Mouse (Mus musculus): ENCODE results near the gene Cdk5. TPM values are rescaled to one million over a fixed set of nuclear protein-coding genes. Genes with fewer than 3 reads are reported as not detected.
"Not testable (repeated sequence)": the region's sequence is repeated elsewhere in the genome, so short reads cannot be mapped to it uniquely, and the experiment has no call there.

The Cdk5 gene
- total RNA-seq, 2 experiments from 2014 or later = 148 to 150 TPM

GRCm38 (mm10) chr5:24408651-24409050 lies 14.7 kb downstream of the Cdk5 start:
- DNase-seq (ENCODE audit: extremely low spot score in 1 of 2, low spot score in 2 of 2) = peak in 1 of 2 experiments; percentile 34
- intact Hi-C loops (cut with DNase I) = no loop called here

DNA sequence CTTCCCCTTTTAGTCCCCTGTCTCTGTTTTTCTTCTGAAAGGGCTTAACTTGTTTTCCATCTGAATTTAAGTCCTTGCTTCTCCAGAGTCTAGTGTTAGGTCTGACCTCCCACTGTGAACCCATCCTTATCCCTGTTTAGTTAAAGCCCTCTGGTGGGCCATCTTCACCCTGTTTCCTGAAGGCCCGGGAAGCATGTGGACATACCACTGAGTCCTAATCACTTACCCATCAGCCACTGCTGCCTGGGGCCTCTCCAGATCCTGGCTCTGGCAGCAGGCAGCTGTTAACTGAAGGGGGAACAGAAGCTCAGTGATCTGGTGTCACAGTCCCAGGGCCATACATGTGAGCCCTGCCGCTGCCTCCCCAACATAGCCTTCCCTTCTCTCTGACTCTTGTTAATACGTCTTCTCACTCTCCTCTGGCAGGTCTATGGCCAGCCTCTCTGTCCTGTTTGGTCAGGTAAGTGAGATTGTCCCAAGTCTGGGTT lies 17.9 kb downstream of the Cdk5 start:
- intact Hi-C loops (cut with DNase I) = no loop called here
- no peak for DNase-seq (ENCODE audit: extremely low spot score in 1 of 2, low spot score in 2 of 2)

DNA sequence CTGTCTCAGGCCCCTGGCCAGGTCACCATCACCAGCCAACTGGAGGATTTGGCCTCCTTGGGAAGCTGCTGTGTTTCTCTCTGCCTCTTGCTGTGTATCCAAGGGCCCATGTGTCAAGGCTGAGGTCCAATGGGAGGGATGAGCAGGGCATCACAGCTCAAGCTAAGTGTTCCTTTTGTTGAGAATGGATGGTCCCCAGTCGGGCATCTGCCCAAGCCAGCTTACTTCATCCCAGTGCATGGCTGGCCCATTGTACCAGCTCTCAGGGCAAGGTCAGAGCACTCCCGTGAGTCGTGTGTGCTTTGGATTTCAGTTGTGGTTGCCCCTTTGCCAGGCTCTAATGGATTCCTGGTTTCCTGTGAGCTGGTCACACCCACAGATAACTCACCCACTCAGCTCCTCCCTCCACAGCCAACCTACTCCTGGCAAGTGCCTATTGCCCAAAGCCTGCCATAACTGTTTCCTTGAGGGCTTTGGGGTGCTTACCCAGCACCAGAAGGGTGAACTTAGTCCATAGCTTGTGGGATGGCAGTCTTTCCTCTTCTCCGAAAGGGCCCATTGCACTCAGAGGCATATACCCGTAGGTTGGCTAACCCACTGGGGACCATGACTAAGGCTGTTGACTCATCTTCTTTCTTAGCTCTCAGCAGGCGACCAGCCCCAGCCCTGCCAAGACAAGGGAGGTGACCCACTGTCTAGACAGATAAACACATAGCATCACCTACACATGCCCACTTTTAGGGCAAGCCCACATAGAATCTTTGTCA lies 18.6 kb downstream of the Cdk5 start:
- DNase-seq (ENCODE audit: extremely low spot score in 1 of 2, low spot score in 2 of 2) = no peak
- intact Hi-C loops (cut with DNase I) = no loop called here

- DNase-seq (ENCODE audit: extremely low spot score in 1 of 2, low spot score in 2 of 2) = no peak
- intact Hi-C loops (cut with DNase I) = no loop called here
These were observed 21.4 kb downstream of the Cdk5 start for GRCm38 (mm10) chr5:24401969-24402368.

DNA sequence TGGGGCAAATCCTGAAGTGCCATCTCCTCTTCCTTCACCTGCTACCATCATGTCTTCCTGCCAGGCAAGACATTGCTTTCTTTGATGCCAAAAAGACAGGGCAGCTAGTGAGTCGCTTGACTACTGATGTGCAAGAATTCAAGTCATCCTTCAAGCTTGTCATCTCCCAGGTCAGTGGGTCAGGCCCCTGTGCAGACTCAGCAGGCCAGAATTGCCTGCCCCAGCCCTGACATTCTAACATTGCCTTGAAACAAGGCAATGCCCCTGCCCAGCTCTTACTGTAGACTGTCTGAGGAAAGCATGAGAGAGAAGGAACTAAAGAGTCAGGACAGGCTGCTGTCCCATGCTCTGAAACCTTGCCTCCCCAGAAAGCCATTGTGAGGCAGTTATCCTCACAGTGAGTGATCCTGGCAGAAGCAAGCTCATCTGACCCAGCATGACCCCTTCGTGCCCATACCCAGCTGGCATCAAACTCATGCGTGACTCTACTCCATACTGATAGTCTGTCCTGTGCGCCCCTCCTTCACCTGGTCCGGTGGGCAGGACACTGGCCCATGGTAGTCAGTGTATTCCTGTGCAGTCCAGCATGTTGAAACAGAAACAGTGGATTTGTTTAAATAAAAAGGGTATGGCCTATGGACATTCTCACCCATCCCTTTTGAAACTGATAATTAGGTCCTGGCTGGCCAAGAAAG lies 22.3 kb downstream of the Cdk5 start:
- intact Hi-C loops (cut with DNase I) = no loop called here
- no peak for DNase-seq (ENCODE audit: extremely low spot score in 1 of 2, low spot score in 2 of 2)

GRCm38 (mm10) chr5:24400362-24400761 lies 23.0 kb downstream of the Cdk5 start:
- DNase-seq (ENCODE audit: extremely low spot score in 1 of 2, low spot score in 2 of 2) = no peak
- intact Hi-C loops (cut with DNase I) = no loop called here

GRCm38 (mm10) chr5:24399686-24400085 lies 23.6 kb downstream of the Cdk5 start:
- intact Hi-C loops (cut with DNase I) = no loop called here
- no peak for DNase-seq (ENCODE audit: extremely low spot score in 1 of 2, low spot score in 2 of 2)

DNA sequence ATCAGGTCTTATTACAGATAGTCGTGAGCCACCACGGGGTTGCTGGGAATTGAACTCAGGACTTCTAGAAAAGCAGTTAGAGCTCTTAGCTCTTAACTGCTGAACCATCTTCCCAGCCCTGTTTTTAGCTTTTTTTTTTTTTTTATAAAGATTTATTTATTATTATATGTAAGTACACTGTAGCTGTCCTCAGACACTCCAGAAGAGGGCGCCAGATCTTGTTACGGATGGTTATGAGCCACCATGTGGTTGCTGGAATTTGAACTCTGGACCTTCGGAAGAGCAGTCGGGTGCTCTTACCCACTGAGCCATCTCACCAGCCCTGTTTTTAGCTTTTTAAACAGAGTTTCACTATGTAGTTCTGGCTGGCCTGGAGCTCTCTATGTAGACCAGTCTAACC lies 27.1 kb downstream of the Cdk5 start:
- intact Hi-C loops (cut with DNase I); DNase-seq (ENCODE audit: extremely low spot score in 1 of 2, low spot score in 2 of 2): not testable (repeated sequence)

GRCm38 (mm10) chr5:24394165-24394894 lies 29.0 kb downstream of the Cdk5 start:
- peak; percentile 93 to 98 for DNase-seq (ENCODE audit: extremely low spot score in 1 of 2, low spot score in 2 of 2)
- intact Hi-C loops (cut with DNase I) = no loop called here

DNA sequence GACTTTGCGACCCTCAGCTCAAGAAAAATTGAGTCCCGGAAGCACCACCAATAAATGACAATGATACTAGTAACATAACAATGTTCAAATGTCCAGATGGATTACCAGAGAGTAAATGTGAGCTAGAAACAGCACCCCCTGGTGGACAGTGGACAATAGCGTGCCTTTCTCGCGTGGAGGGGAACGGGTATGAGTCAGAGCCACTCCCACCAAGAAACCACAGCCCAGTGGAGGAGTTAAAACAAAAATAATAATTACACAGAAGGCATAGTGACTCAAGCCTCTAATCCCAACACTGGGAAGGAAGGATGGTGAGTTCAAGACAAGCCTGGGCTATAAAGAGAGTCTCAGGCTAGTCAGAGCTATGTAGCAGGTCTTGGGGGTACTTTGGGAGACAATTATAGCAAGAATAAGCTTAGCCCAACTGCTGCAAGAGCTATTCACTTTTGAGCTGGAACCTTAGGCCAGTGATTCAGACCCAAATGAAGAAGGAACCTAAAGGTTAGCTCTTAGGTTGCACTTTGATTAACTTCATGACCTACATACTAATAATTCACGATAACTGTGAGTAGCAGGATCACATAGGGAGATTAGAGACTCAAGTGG lies 29.8 kb downstream of the Cdk5 start, which contains the start of gene Abcb8:
Gene Abcb8 (plus strand): TSS at position 272 of the 606 bp plus-strand sequence.
- DNase-seq (ENCODE audit: extremely low spot score in 1 of 2, low spot score in 2 of 2) = peak; percentile 79 to 87
- intact Hi-C loops (cut with DNase I) = no loop called here

- DNase-seq (ENCODE audit: extremely low spot score in 1 of 2, low spot score in 2 of 2) = no peak
- intact Hi-C loops (cut with DNase I) = no loop called here
These were observed 30.6 kb downstream of the Cdk5 start for GRCm38 (mm10) chr5:24392724-24393123.

DNA sequence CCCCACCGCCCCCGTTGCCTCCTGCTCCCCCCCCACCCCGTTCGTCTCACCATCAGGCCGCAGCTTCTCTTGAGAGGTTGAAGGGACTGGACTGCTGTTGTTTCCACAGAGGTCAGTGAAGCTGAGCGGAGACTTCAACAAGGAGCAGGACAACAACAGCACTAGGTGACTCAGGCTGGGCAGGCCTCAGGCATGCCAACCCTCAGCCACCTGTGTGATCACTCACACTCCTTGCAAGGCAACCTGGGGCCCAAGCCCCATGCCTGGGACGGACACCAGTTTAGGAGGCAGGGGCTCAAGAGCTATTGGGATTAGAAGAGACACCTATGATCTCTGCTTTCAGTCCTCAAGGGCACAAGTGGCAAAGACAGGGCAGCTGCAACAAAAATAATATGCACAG lies 31.5 kb downstream of the Cdk5 start, which contains the start of gene Atg9b:
Gene Atg9b (minus strand): TSS at position 280 of the 400 bp plus-strand sequence.
- DNase-seq (ENCODE audit: extremely low spot score in 1 of 2, low spot score in 2 of 2) = no peak
- intact Hi-C loops (cut with DNase I) = no loop called here

DNA sequence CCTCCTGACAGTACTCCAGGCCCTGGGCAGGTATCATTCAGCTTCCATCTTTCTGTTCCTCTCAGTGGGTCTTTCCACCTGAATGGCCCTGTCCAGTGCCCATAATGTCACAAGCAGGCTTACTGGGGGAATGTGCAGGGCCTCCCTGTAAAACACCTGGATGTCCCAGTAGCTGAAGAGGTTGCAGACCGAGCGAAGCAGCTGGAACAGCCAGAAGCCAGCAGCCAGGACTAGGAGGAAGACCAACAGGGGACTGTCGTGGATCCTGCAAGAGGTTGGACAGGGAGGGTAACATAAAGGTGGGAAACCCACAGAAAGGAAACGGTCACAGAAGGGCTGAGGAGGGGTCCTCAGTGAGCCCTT lies 33.7 kb downstream of the Cdk5 start:
- no peak for DNase-seq (ENCODE audit: extremely low spot score in 1 of 2, low spot score in 2 of 2)
- intact Hi-C loops (cut with DNase I) = no loop called here

DNA sequence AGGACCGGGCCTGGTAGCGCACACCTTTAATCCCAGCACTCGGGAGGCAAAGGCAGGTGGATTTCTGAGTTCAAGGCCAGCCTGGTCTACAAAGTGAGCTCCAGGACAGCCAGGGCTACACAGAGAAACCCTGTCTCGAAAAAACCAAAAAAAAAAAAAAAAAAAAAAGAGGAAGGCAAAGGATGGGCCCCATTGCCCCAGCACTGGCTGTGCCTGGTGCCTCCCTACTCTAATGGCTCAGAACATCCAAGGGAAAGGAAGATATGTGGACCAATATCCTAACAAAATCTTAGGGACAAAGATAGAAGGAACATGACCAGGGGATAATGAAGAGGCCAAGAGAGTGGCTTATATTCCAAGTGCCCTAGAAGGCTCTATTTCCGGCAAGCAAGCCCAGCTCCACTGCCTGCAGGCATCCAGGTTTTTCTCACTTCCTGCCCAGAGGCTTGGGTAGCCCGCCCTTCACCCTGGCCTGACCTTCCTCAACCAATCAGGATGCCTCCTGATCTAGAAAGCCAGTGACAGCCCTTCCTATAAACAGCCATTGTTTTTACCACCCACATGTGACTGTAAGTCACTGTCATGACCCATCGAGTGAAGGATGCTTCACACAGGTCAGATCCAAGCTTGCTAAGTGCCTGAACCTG lies 34.2 kb downstream of the Cdk5 start:
- intact Hi-C loops (cut with DNase I) = no loop called here
- DNase-seq (ENCODE audit: extremely low spot score in 1 of 2, low spot score in 2 of 2) = peak in 1 of 2 experiments; percentile 61

GRCm38 (mm10) chr5:24388246-24388915 lies 34.9 kb downstream of the Cdk5 start:
- intact Hi-C loops (cut with DNase I) = no loop called here
- no peak for DNase-seq (ENCODE audit: extremely low spot score in 1 of 2, low spot score in 2 of 2)

- DNase-seq (ENCODE audit: extremely low spot score in 1 of 2, low spot score in 2 of 2) = peak; percentile 59 to 71
- intact Hi-C loops (cut with DNase I) = no loop called here
These were observed 35.8 kb downstream of the Cdk5 start for GRCm38 (mm10) chr5:24387264-24388241.
